Mouse (Mus musculus): Measurements from ENCODE around the gene Gm19426. TPM values are rescaled to one million over a fixed set of nuclear protein-coding genes. Genes with fewer than 3 reads are reported as not detected.

Gm19426 gene
- polyA plus RNA-seq, 1 experiment = 3.7 TPM

Other genes with a start within 250 kb of the Gm19426 start
- 42.1 and 45.8 TPM in 2 replicates for gene Ctnnd1, start 92.9 kb downstream of the Gm19426 start, polyA plus RNA-seq (2012; rRNA removed)
- gene Btbd18, start 84.6 kb downstream of the Gm19426 start, polyA plus RNA-seq (2012; rRNA removed) = not detected in 2 replicates
- gene Selenoh, start 72.9 kb downstream of the Gm19426 start, polyA plus RNA-seq (2012; rRNA removed) = 54.9 and 56.1 TPM in 2 replicates
- gene Gm28635, start 65.6 kb downstream of the Gm19426 start, polyA plus RNA-seq (2012; rRNA removed) = not detected in 2 replicates
- 27.7 and 31.7 TPM in 2 replicates for gene Med19, start 65.3 kb downstream of the Gm19426 start, polyA plus RNA-seq (2012; rRNA removed)
- 250 and 254 TPM in 2 replicates for gene Tmx2, start 64.5 kb downstream of the Gm19426 start, polyA plus RNA-seq (2012; rRNA removed)
- 25.7 and 27.2 TPM in 2 replicates for gene Zdhhc5, start 28.5 kb downstream of the Gm19426 start, polyA plus RNA-seq (2012; rRNA removed)
- gene Clp1, start 16.3 kb downstream of the Gm19426 start, polyA plus RNA-seq (2012; rRNA removed) = 9.4 and 9.7 TPM in 2 replicates
- 165 and 172 TPM in 2 replicates for gene Ypel4, start 9.6 kb downstream of the Gm19426 start, polyA plus RNA-seq (2012; rRNA removed)
- gene Serping1, start 31.8 kb upstream of the Gm19426 start, polyA plus RNA-seq (2012; rRNA removed) = 13.9 and 17.4 TPM in 2 replicates
- gene Ube2l6, start 55.2 kb upstream of the Gm19426 start, polyA plus RNA-seq (2012; rRNA removed) = 10.2 TPM in 2 replicates
- gene Smtnl1, start 79.0 kb upstream of the Gm19426 start, polyA plus RNA-seq (2012; rRNA removed) = not detected in 2 replicates
- 86.2 and 96.6 TPM in 2 replicates for gene Timm10, start 83.3 kb upstream of the Gm19426 start, polyA plus RNA-seq (2012; rRNA removed)
- gene Slc43a1, start 95.2 kb upstream of the Gm19426 start, polyA plus RNA-seq (2012; rRNA removed) = 0.22 and 0.29 TPM in 2 replicates
- 65.5 and 75.2 TPM in 2 replicates for gene Rtn4rl2, start 143.1 kb upstream of the Gm19426 start, polyA plus RNA-seq (2012; rRNA removed)
- gene Slc43a3, start 192.9 kb upstream of the Gm19426 start, polyA plus RNA-seq (2012; rRNA removed) = 4.6 and 6.0 TPM in 2 replicates
- 0.13 TPM in 1 of 2 replicates, not detected in the other for gene Prg2, start 236.8 kb upstream of the Gm19426 start, polyA plus RNA-seq (2012; rRNA removed)
- gene Prg3, start 244.6 kb upstream of the Gm19426 start, polyA plus RNA-seq (2012; rRNA removed) = not detected in 2 replicates